Mouse (Mus musculus): Measurements from ENCODE around the gene Eif2b1. TPM values are rescaled to one million over a fixed set of nuclear protein-coding genes. Genes with fewer than 3 reads are reported as not detected.
"Not testable (repeated sequence)": the region's sequence is repeated elsewhere in the genome, so short reads cannot be mapped to it uniquely, and the experiment has no call there.

Eif2b1 gene
- polyA plus RNA-seq, 1 experiment, result 32.9 TPM

DNA sequence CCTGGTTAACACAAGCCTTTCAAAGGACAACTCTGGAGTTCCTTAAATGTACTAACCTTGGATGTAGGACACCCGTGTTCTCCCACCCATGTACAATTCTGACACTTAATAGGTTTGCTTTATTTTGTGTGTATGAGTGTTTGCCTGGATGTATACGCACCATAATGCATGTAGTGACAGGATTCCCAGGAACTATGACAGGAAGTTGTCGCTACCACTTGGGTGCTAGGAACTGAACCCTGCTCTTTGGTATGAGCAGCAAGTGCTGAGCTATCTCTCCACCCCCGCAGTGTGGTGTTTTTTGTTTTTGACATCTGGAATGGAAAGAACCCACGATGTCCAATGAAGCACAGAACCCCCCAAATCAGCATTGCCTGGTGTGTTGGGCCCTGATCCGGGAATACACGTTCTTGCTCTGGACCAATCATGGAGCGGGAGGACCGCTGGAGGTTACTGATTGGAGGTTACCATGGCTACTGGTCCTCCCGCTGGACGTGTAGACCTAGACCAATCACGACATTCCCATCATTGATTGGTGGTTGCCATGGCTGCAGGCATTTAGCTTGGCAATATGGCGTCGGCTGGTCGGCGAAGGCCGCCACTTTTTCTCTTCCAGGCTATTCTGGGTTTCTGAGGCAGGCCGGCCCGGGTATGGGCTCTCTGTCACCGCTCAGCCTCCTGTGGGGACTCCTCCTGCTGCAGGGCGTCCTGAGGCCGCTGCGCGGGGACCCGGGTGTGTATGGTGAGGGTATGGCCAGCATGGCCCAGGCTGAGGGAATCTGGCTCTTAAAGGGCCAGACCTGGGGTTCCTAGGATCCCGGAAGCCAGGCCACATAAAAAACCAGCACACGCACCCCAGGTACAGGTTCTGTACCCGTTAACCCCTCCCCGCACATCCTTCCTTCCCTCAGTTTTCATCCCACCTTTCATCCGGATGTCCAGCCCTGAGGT, 19.6 kb upstream of the Eif2b1 start:
- TF ChIP-seq CTCF (IDR thresholded peaks at IDR 0.05; ENCODE audit: extremely low read depth, insufficient read depth, low read length) (no peak), POLR2A (IDR thresholded peaks at IDR 0.05; ENCODE audit: extremely low read depth, insufficient read depth, low read length) (peak; percentile 80)
- Histone ChIP-seq H3K4me3 (ENCODE audit: insufficient read depth, low read length) (peak overlapping the region; percentile 73), H3K4me1 (ENCODE audit: control insufficient read depth, insufficient read depth, low read length) (no peaks in the 10 kb centered on the region), H3K27ac (ENCODE audit: insufficient read depth, low read length) (no peak overlapping the region)

DNA sequence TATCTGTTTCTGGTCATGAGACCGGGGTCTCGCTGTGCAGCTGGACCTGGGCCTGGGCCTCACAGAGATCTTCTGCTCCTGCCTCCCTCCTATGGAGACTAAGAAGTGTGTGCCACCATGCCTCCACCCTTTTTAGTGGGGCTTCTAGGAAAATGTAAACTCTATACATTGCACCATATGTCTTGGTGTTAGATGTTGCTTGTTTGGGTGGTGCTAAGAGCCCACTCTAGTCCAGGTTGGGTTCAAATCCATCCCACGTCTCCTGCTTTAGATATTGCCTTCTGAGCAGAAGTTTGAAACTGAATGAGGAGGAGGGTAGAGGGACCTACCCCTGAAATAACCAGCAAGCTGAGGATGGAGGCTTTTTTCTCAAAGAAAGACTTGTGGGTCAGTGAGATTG, 13.8 kb upstream of the Eif2b1 start:
- TF ChIP-seq POLR2A (IDR thresholded peaks at IDR 0.05; ENCODE audit: extremely low read depth, insufficient read depth, low read length) (no peak), CTCF (IDR thresholded peaks at IDR 0.05; ENCODE audit: extremely low read depth, insufficient read depth, low read length) (no peak)
- Histone ChIP-seq H3K4me1 (ENCODE audit: control insufficient read depth, insufficient read depth, low read length) (no peaks in the 10 kb centered on the region), H3K4me3 (ENCODE audit: insufficient read depth, low read length) (no peak overlapping the region), H3K27ac (ENCODE audit: insufficient read depth, low read length) (no peak overlapping the region)

DNA sequence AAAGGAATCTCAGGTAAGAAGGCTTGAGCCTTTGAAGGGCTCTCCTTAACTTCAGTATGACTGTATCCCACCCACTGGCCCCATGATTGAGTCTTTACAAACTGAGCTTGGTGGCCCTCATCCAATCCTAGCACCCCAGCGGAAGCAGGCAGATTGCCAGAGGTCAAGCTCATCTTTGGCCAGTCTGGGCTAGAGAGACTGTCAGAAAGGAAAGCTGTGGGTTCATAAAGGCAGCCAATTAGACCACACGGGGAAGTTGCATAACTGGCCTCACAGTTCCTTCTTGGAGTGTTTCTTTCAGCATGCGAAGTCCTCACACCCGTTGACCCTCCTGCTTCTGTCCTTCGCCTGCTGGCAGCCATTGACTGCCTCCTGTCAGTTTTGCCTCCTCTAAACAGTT, 3.6 kb upstream of the Eif2b1 start:
- Histone ChIP-seq H3K27ac (ENCODE audit: insufficient read depth, low read length) (no peak overlapping the region), H3K4me3 (ENCODE audit: insufficient read depth, low read length) (no peak overlapping the region), H3K4me1 (ENCODE audit: control insufficient read depth, insufficient read depth, low read length) (peaks cover 5% of the 10 kb centered on the region; the same call in 1 of the 2 replicates)
- no peak for TF ChIP-seq POLR2A (IDR thresholded peaks at IDR 0.05; ENCODE audit: extremely low read depth, insufficient read depth, low read length)
- TF ChIP-seq CTCF (IDR thresholded peaks at IDR 0.05; ENCODE audit: extremely low read depth, insufficient read depth, low read length), result no peak

DNA sequence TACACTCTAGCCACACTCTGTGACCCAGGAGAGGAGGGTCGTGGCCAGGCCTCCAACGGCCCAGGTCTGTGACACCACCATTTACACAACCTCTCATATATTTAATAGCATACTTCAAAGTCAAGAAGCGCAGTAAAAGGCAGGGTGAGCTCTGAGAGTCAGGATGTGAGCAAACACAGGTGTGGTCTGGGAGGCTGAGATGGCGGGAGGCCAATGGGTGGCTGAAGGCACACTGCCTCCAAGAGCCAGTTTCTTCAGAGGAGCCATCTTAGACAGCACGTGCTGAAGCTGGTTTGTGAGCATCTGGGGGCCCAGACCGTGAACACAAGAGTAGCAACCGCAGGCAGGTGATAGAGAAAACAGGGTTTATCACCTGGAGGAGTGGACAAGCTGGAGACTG, 3.5 kb downstream of the Eif2b1 start:
- H3K27ac ChIP-seq (ENCODE audit: insufficient read depth, low read length), result no peak overlapping the region
- H3K4me3 ChIP-seq (ENCODE audit: insufficient read depth, low read length), result no peak overlapping the region
- TF ChIP-seq CTCF (IDR thresholded peaks at IDR 0.05; ENCODE audit: extremely low read depth, insufficient read depth, low read length) (no peak), POLR2A (IDR thresholded peaks at IDR 0.05; ENCODE audit: extremely low read depth, insufficient read depth, low read length) (no peak)
- H3K4me1 ChIP-seq (ENCODE audit: control insufficient read depth, insufficient read depth, low read length), result peaks cover 5% of the 10 kb centered on the region; the same call in 1 of the 2 replicates

DNA sequence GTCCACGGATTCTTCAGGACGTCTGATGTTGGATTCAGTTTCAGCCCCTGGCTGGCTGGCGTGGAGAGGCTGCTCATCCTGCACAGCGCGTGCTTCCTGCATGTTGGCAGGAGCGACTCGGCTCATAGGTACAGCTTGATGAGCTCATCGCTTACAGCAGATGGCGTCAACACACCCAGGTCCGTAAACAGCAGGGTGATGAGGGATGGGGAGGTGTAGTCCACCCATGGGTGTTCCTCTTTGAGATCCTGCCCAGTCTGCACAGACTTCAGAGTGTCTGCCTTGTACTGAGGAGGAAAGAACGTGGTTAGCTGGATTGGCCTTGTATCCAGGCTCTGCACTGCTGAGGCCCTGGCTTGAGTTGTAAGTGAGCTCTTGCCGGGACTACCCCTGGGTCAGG, 7.9 kb downstream of the Eif2b1 start:
- no peak overlapping the region for H3K4me3 ChIP-seq (ENCODE audit: insufficient read depth, low read length)
- no peaks in the 10 kb centered on the region for H3K4me1 ChIP-seq (ENCODE audit: control insufficient read depth, insufficient read depth, low read length)
- TF ChIP-seq POLR2A (IDR thresholded peaks at IDR 0.05; ENCODE audit: extremely low read depth, insufficient read depth, low read length), result no peak
- TF ChIP-seq CTCF (IDR thresholded peaks at IDR 0.05; ENCODE audit: extremely low read depth, insufficient read depth, low read length), result no peak
- H3K27ac ChIP-seq (ENCODE audit: insufficient read depth, low read length), result no peak overlapping the region

DNA sequence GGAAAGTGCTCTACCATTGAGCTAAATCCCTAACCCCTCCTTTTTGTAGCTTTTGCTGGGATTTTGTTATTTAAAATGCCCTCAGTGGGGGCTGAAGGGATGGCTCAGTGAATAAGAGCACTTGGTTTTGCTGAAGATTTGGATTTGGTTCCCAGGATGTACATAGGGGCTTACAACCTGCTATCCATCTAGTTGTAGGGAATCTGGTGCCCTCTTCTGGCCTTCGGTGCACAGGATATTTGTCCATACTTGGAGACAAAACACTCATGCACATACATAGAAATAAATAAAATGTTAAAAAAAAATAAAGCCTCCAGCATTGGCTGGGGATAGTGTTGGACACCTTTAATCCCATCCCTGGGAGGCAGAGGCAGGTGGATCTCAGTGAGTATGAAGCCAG, 23.8 kb downstream of the Eif2b1 start:
- H3K4me3 ChIP-seq (ENCODE audit: insufficient read depth, low read length), result no peak overlapping the region
- no peak overlapping the region for H3K27ac ChIP-seq (ENCODE audit: insufficient read depth, low read length)
- TF ChIP-seq POLR2A (IDR thresholded peaks at IDR 0.05; ENCODE audit: extremely low read depth, insufficient read depth, low read length) (no peak), CTCF (IDR thresholded peaks at IDR 0.05; ENCODE audit: extremely low read depth, insufficient read depth, low read length) (peak; percentile 36; the same call in 1 of the 2 replicates)
- H3K4me1 ChIP-seq (ENCODE audit: control insufficient read depth, insufficient read depth, low read length), result no peaks in the 10 kb centered on the region; the same call in 1 of the 2 replicates

DNA sequence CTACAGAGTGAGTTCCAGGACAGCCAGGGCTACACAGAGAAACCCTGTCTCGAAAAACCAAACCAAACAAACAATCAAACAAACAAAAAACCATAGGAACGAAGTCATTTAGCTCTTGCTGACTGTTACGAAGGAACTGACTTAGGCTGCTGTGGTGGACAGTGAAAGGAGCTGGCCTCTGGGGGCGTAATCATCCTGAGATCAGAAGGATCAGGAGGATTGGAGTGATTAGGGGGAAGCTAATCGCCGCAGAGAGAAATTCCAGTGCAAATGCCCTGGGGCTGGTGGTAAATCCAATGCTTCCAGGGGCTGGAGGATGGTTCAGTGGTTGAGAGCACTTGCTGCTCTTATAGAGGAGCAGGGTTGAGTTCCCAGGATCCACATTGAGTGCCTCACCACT, 25.3 kb downstream of the Eif2b1 start:
- TF ChIP-seq POLR2A (IDR thresholded peaks at IDR 0.05; ENCODE audit: extremely low read depth, insufficient read depth, low read length) (no peak), CTCF (IDR thresholded peaks at IDR 0.05; ENCODE audit: extremely low read depth, insufficient read depth, low read length) (no peak)
- Histone ChIP-seq H3K4me1 (ENCODE audit: control insufficient read depth, insufficient read depth, low read length) (no peaks in the 10 kb centered on the region; the same call in 1 of the 2 replicates), H3K27ac (ENCODE audit: insufficient read depth, low read length) (no peak overlapping the region), H3K4me3 (ENCODE audit: insufficient read depth, low read length) (peak overlapping the region; percentile 81; the same call in 1 of the 2 replicates)

DNA sequence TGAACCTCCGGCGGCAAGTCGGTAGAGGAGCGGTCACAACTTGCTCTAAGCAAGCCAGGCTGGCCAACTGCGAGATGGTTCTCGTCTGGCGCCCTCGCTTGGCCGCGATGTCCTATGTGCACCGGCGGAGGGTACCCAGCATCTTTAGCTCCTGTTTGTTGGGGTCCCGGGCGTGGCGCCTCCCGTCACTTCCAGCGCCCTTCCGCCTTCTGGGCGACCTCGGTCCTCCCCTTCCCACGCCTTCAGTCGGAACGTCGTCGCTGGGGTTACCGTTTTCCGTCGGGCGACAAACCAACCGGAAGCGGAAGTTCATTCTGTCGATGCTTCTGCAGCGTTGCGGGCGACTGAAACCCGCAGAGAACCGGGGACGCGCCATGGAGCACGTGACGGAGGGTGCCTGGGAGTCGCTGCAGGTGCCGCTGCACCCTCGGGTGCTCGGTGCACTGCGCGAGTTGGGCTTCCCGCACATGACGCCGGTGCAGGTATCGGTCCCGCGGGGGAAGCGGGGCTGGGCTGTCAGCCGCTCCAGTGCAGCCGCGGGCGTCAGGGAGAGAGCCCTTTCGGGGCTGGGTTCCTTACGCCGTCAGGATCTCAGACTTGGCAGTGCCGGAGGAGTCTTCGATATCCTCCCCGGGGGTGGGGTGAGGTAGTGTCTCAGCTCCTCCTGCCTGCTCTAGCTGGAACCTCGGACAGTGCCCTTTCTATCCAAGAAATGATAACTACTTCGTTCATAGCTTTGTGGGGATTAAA, 26.2 kb downstream of the Eif2b1 start, which contains the start of gene Ddx55:
Gene Ddx55, plus strand, starts transcription at position 307 of the 750 bp plus-strand sequence.
- H3K4me3 ChIP-seq (ENCODE audit: insufficient read depth, low read length), result peak within 1 kb of the TSS; percentile 81
- H3K27ac ChIP-seq (ENCODE audit: insufficient read depth, low read length), result peak within 1 kb of the TSS; percentile 49; the same call in 1 of the 2 replicates
- H3K4me1 ChIP-seq (ENCODE audit: control insufficient read depth, insufficient read depth, low read length), result no peaks in the 10 kb centered on the region; the same call in 1 of the 2 replicates
- TF ChIP-seq POLR2A (IDR thresholded peaks at IDR 0.05; ENCODE audit: extremely low read depth, insufficient read depth, low read length) (peak; percentile 70), CTCF (IDR thresholded peaks at IDR 0.05; ENCODE audit: extremely low read depth, insufficient read depth, low read length) (no peak)

DNA sequence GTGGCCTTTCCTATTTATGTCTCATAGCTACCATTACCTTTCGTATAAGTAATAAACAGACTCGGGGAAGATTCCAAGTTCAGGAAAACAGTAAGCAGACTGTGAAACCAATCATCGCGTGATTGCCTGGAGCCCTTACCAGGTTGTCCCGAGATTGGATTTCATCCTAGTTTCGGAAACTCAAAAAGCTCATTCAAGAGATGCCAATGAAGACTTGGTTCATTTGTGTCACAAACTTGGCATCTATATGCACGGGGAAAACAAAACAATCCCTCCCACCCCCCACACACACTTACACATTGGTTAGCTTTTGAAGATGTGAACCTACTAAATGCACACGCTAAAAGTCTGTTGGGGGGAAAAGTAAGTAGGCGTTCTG, 26.8 kb downstream of the Eif2b1 start:
- Histone ChIP-seq H3K4me1 (ENCODE audit: control insufficient read depth, insufficient read depth, low read length) (no peaks in the 10 kb centered on the region; the same call in 1 of the 2 replicates), H3K4me3 (ENCODE audit: insufficient read depth, low read length) (peak overlapping the region; percentile 81; the same call in 1 of the 2 replicates), H3K27ac (ENCODE audit: insufficient read depth, low read length) (no peak overlapping the region)
- TF ChIP-seq POLR2A (IDR thresholded peaks at IDR 0.05; ENCODE audit: extremely low read depth, insufficient read depth, low read length) (no peak), CTCF (IDR thresholded peaks at IDR 0.05; ENCODE audit: extremely low read depth, insufficient read depth, low read length) (no peak)

DNA sequence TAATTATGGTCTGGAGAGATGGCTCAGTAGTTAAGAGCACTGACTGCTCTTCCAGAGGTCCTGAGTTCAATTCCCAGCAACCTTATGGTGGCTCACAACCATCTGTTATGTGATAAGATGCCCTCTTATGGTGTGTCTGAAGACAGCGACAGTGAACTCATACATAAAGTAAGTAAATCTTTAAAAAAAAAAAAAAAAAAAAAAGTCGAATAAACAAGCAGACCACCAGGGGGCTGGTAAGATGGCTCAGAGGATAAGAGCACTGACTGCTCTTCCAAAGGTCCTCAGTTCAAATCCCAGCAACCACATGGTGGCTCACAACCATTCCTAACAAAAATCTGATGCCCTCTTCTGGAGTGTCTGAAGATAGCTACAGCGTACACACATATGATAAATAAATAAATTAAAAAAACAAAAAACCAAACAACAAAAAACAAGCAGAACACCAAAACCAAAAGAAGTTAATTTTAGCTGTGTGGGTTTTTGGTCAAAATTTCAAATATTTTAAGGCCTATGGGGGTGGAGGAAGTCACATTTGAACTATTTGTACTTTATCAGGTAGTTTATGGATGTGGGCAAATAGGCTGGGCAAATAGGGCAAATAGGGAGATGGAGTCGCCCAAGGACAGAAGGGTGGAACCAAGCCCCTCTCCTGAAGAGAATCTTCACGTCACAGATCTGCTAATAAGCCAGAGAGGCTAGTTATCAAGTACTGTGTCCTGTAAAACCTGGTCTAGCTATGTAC, 27.4 kb downstream of the Eif2b1 start:
- not testable (repeated sequence) for H3K4me1 ChIP-seq (ENCODE audit: control insufficient read depth, insufficient read depth, low read length); H3K27ac ChIP-seq (ENCODE audit: insufficient read depth, low read length)
- H3K4me3 ChIP-seq (ENCODE audit: insufficient read depth, low read length), result peak overlapping the region; percentile 81; the same call in 1 of the 2 replicates

DNA sequence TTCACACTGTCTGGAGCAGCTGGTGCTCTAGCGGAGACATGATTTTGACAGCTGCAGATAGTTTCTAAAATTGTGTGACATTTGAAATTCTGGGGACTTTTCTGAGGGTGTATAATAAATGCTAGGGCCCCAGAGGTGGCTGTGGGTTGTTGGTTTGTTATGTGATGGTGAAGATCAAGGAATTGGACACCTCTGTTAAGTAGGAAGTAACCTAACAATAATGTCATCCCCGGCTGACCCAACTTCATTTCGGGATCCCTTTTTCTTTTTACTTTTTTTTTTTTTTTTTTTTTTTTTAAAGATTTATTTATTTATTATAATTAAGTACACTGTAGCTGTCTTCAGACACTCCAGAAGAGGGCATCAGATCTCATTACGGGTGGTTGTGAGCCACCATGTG, 28.2 kb downstream of the Eif2b1 start:
- H3K4me3 ChIP-seq (ENCODE audit: insufficient read depth, low read length), result not testable (repeated sequence)

More for the DNA sequence above, 28.2 kb downstream of the Eif2b1 start:
- H3K4me1 ChIP-seq (ENCODE audit: control insufficient read depth, insufficient read depth, low read length); H3K27ac ChIP-seq (ENCODE audit: insufficient read depth, low read length): not testable (repeated sequence)

All from cortical plate, adult 2 months (tissue).